Mouse (Mus musculus) CD4-positive naive resting alpha-beta T cell, adult 76 days (primary cell): ENCODE measurements around the gene Egr2. TPM values are rescaled to one million over a fixed set of nuclear protein-coding genes. Genes with fewer than 3 reads are reported as not detected.

Experiments
- total RNA-seq: library from RNA; stranded (reverse); gene quantifications from one replicate; pipeline ENCODE4 v1.2.4, GENCODE M21; 2023

Gene Egr2
- total RNA-seq, result 16.2 TPM

DNA sequence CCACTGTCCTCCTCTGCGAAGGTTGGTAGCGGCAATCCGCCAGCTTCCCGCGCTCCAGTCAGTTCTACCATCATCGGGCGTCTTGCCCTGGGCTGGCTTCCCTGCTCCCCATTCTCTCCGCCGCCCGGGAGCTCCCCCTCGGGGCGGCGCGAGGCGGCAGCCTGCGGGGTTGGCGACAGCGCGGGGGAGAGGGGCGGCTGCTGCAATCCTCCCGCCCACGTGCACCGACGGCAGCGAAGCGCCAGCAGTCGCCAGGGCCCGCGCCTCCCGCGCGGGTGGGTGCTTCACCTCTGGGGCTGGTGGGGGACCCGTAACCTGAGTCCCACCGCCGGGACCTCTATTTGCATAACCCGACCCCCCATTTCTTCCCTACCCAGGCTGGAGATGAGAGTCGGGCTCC, at the start of gene Egr2:
Egr2 (plus strand) TSS at position 220 of the 400 bp plus-strand sequence.

DNA sequence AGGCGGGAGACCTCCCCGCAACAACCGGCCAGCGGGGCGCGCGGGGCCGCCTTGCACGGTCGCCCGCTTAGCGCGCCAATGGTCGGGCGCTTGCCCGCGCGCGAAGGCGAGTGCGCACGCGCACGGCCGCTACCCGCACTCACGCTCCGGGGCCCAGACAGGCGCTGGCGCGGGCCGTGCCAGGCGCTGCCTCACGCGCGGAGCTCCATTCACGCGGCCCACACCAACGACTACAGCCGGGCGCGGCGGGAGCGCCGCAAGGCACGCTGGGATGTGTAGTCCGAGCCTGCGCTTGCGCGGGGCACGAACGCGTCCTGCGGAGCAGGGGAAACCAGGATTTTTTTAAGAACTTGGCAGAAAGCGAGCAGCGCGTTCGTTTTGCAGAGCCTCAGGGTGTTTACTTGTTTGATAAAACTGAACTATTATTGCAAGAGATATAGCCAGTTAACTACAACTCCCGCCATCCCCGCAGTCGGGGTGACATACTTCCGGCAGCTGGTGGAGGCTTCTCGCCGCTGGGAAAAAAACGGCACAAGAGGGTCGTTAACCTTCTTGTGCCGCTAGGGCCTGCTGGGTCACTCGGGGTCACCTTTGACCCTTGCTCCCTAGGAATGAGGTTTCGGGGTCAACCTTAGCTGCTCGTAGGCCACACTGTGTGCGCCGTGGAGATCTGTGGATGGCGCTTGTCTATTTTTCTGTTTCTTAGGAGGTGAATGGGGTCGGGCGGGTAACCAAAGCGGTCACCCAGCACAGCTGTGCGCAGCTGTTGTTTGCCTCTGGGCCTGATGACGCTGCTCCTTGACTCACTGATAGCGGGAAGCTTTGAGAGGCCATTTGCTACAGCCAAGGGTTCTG, 13.8 kb downstream of the Egr2 start, which contains the start of gene Ado:
Ado (minus strand) TSS at position 79 of the 855 bp plus-strand sequence.

Other genes starting within 250 kb of the Egr2 start
- gene Ado, start 13.5 kb downstream of the Egr2 start, total RNA-seq, result 14.3 TPM